Mouse (Mus musculus) olfactory bulb, adult 2 months (tissue): ENCODE measurements around the gene Olfr1277. TPM values are rescaled to one million over a fixed set of nuclear protein-coding genes. Genes with fewer than 3 reads are reported as not detected.

Source experiments
- H3K27ac ChIP-seq: fragments of 200-500 bp; 2 replicates; pipeline ENCODE4 v1.5.1; 2012; ENCODE audit warnings: low read depth, low read length; ENCODE audit not compliant: insufficient read depth
- H3K4me1 ChIP-seq: fragments of 200-500 bp; 2 replicates; pipeline ENCODE4 v1.6.1; 2012; ENCODE audit warnings: low read length; ENCODE audit not compliant: control insufficient read depth, insufficient read depth
- H3K4me3 ChIP-seq: fragments of 200-500 bp; 2 replicates; pipeline ENCODE4 v1.5.1; 2012; ENCODE audit warnings: mild to moderate bottlenecking, low read depth, low read length, moderate library complexity; ENCODE audit not compliant: insufficient read depth
- CTCF ChIP-seq: fragments of 200-500 bp; IDR thresholded peaks from 2 replicates; pipeline ENCODE4 v1.5.1; 2012; ENCODE audit warnings: low read depth, mild to moderate bottlenecking, low read length, moderate library complexity; ENCODE audit not compliant: insufficient read depth
- POLR2A ChIP-seq: fragments of 200-500 bp; IDR thresholded peaks from 2 replicates; pipeline ENCODE4 v1.6.1; 2012; ENCODE audit warnings: mild to moderate bottlenecking, low read depth, low read length, moderate library complexity; ENCODE audit not compliant: insufficient read depth
- WGBS: fragments of 180-500 bp; shearing (Covaris S2); methylation state at CpG from one replicate; pipeline ENCODE4 v1.1.7; 2018; 5-methylcytosine and 5-hydroxymethylcytosine counted together
- polyA plus RNA-seq: library from polyadenylated mRNA; stranded (reverse); fragments of >200 nt; gene quantifications from 2 replicates; pipeline ENCODE4 v1.2.4, GENCODE M21; 2012; ENCODE audit warnings: low replicate concordance; ENCODE audit not compliant: missing spikeins, insufficient read depth, insufficient read length

Olfr1277 gene
- polyA plus RNA-seq = not detected in 2 replicates

DNA sequence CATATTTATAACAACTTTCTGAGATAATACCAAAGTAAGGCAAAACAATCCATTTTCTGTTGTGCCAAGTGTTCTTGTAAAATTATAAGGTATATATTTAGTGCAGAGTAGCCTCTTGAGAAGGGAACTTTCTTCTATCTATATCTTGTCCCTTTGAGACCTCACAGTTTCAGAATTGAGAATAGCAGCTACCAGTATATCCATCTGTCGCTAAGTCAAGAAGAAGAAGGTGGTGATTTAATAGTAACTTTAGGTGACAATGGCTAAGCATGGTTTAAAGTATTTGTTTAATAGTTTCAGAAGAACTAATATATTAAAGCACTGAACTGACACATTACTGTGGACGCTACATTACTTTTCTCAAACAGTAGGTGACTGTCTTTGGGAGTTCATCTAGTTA, at the start of gene Olfr1277:
Gene Olfr1277 (minus strand): TSS at position 101 of the 400 bp plus-strand sequence.
- TF ChIP-seq POLR2A (no peak), CTCF (no peak)
- no peak within 1 kb of the TSS for H3K27ac ChIP-seq
- 72% methylated on average over 2 of the region's 2 CpGs for WGBS
- H3K4me3 ChIP-seq = no peak within 1 kb of the TSS
- no peaks in the 10 kb centered on the region for H3K4me1 ChIP-seq

GRCm38 (mm10) chr2:111313717-111314116, 39.8 kb upstream of the Olfr1277 start, which contains the start of gene Olfr1280:
Gene Olfr1280, plus strand, starts transcription at chr2:111314017.
- TF ChIP-seq CTCF = no peak
- TF ChIP-seq POLR2A = no peak
- Histone ChIP-seq H3K4me1 (no peaks in the 10 kb centered on the region), H3K4me3 (no peak within 1 kb of the TSS), H3K27ac (no peak within 1 kb of the TSS)

GRCm38 (mm10) chr2:111300374-111300773, 26.5 kb upstream of the Olfr1277 start, which contains the start of gene Olfr1279:
Gene Olfr1279, plus strand, starts transcription at chr2:111300635.
- Histone ChIP-seq H3K27ac (no peak within 1 kb of the TSS), H3K4me3 (no peak within 1 kb of the TSS), H3K4me1 (no peaks in the 10 kb centered on the region)
- no peak for TF ChIP-seq CTCF
- TF ChIP-seq POLR2A = no peak

DNA sequence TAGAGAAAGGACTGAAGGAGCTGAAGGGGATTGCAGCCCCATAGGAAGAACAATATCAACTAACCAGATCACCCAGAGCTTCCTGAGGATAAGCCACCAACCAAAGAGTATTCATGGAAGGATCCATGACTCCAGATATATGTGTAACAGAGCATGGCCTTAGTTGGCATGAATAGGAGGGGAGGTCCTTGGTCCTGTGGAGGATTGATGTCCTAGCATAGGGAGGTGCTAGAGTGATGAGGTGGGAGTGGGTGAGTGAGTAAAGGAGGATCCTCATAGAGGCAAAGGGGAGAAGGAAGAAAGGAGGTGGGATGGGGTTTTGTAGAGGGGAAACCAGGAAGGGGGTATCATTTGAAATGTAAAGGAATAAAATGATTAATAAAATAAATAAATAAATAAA, 24.6 kb upstream of the Olfr1277 start:
- H3K4me3 ChIP-seq = no peak overlapping the region
- TF ChIP-seq POLR2A (no peak), CTCF (no peak)
- H3K27ac ChIP-seq = no peak overlapping the region
- no peaks in the 10 kb centered on the region for H3K4me1 ChIP-seq

- Histone ChIP-seq H3K4me3 (no peak within 1 kb of the TSS), H3K27ac (no peak within 1 kb of the TSS), H3K4me1 (no peaks in the 10 kb centered on the region)
- no peak for TF ChIP-seq CTCF
- TF ChIP-seq POLR2A = no peak
Measured at GRCm38 (mm10) chr2:111289836-111290235, 15.9 kb upstream of the Olfr1277 start, which contains the start of gene Olfr1278. Gene Olfr1278, plus strand, starts transcription at chr2:111290136.

GRCm38 (mm10) chr2:111254216-111254615, 19.7 kb downstream of the Olfr1277 start, which contains the start of gene Olfr1276:
Gene Olfr1276, plus strand, starts transcription at chr2:111254516.
- no peak within 1 kb of the TSS for H3K27ac ChIP-seq
- TF ChIP-seq POLR2A = no peak
- no peak for TF ChIP-seq CTCF
- no peaks in the 10 kb centered on the region for H3K4me1 ChIP-seq
- no peak within 1 kb of the TSS for H3K4me3 ChIP-seq

- 87% methylated on average over 1 of the region's 1 CpGs for WGBS
- no peak within 1 kb of the TSS for H3K4me3 ChIP-seq
- H3K27ac ChIP-seq = no peak within 1 kb of the TSS
- H3K4me1 ChIP-seq = no peaks in the 10 kb centered on the region
- no peak for TF ChIP-seq CTCF
- no peak for TF ChIP-seq POLR2A
Measured at GRCm38 (mm10) chr2:111235186-111235585, 38.7 kb downstream of the Olfr1277 start, which contains the start of gene Olfr1275. Gene Olfr1275, minus strand, starts transcription at chr2:111235286.

- WGBS = 89% methylated on average over 6 of the region's 6 CpGs
- Histone ChIP-seq H3K4me3 (no peak within 1 kb of the TSS), H3K4me1 (no peaks in the 10 kb centered on the region), H3K27ac (no peak within 1 kb of the TSS)
- TF ChIP-seq CTCF = no peak
- no peak for TF ChIP-seq POLR2A
Measured at GRCm38 (mm10) chr2:111229502-111229901, 44.4 kb downstream of the Olfr1277 start, which contains the start of gene 4930430A15Rik. Gene 4930430A15Rik, minus strand, starts transcription at chr2:111229602.

Other genes with a start within 250 kb of the Olfr1277 start
- gene Gm13941, start 168.1 kb downstream of the Olfr1277 start, polyA plus RNA-seq = not detected in 2 replicates
- gene Gm15130, start 121.2 kb downstream of the Olfr1277 start, polyA plus RNA-seq = not detected in 2 replicates
- not detected in 2 replicates for gene 4930430A15Rik, start 44.5 kb downstream of the Olfr1277 start, polyA plus RNA-seq
- gene Olfr1275, start 38.8 kb downstream of the Olfr1277 start, polyA plus RNA-seq = not detected in 2 replicates
- gene Olfr1276, start 19.6 kb downstream of the Olfr1277 start, polyA plus RNA-seq = not detected in 2 replicates
- gene Olfr1278, start 16.0 kb upstream of the Olfr1277 start, polyA plus RNA-seq = not detected in 2 replicates
- gene Olfr1279, start 26.5 kb upstream of the Olfr1277 start, polyA plus RNA-seq = not detected in 2 replicates
- gene Olfr1280, start 39.9 kb upstream of the Olfr1277 start, polyA plus RNA-seq = not detected in 2 replicates
- gene Olfr1281, start 52.4 kb upstream of the Olfr1277 start, polyA plus RNA-seq = not detected in 2 replicates
- gene Olfr1282, start 62.0 kb upstream of the Olfr1277 start, polyA plus RNA-seq = not detected in 2 replicates
- gene Olfr1283, start 92.7 kb upstream of the Olfr1277 start, polyA plus RNA-seq = not detected in 2 replicates
- gene Olfr1284, start 101.4 kb upstream of the Olfr1277 start, polyA plus RNA-seq = not detected in 2 replicates
- gene Olfr1286, start 149.0 kb upstream of the Olfr1277 start, polyA plus RNA-seq = not detected in 2 replicates
- gene Olfr1287, start 175.0 kb upstream of the Olfr1277 start, polyA plus RNA-seq = not detected in 2 replicates
- gene Olfr1288, start 200.0 kb upstream of the Olfr1277 start, polyA plus RNA-seq = not detected in 2 replicates
- not detected in 2 replicates for gene Olfr1289, start 206.7 kb upstream of the Olfr1277 start, polyA plus RNA-seq
- not detected in 2 replicates for gene Olfr1290, start 219.7 kb upstream of the Olfr1277 start, polyA plus RNA-seq
- gene Olfr1291-ps1, start 223.1 kb upstream of the Olfr1277 start, polyA plus RNA-seq = not detected in 2 replicates